Mouse (Mus musculus) heart, postnatal 0 days (tissue): ENCODE results near the gene Col25a1.

Source experiments
- CTCF ChIP-seq: IDR thresholded peaks from 2 replicates; pipeline ENCODE4 v1.5.1; 2016; ENCODE audit warnings: antibody characterized with exemption, control low read depth, low read depth
- EP300 ChIP-seq: IDR thresholded peaks from 2 replicates; pipeline ENCODE4 v1.6.1; 2016; ENCODE audit warnings: antibody characterized with exemption, low read depth

- TF ChIP-seq EP300 = no peak
- no peak for TF ChIP-seq CTCF
These were observed 414.7 kb downstream of the Col25a1 start for GRCm38 (mm10) chr3:130545995-130546394.
